Mouse (Mus musculus) myocyte (in vitro differentiated cells): Measurements from ENCODE around the gene Slc39a11.

Source experiments
- CEBPB ChIP-seq: IDR thresholded peaks from 2 replicates; pipeline ENCODE4 v1.6.1; 2011; ENCODE audit warnings: mild to moderate bottlenecking, moderate library complexity; ENCODE audit not compliant: poor library complexity, insufficient read depth, severe bottlenecking
- E2F4 ChIP-seq: IDR thresholded peaks from one replicate; pipeline ENCODE4 v1.6.1; 2011; ENCODE audit warnings: mild to moderate bottlenecking, control low read depth, moderate library complexity; ENCODE audit not compliant: insufficient read depth
- MAX ChIP-seq: IDR thresholded peaks from one replicate; pipeline ENCODE4 v1.6.1; 2011; ENCODE audit warnings: low read depth, mild to moderate bottlenecking, control low read depth
- MYOD1 ChIP-seq, 3 experiments: IDR thresholded peaks; one replicate each; pipeline ENCODE4 v1.6.1; 2011; ENCODE audit warnings: control low read depth in 2 of 3, low read depth in 2 of 3, mild to moderate bottlenecking in 2 of 3, moderate library complexity in 1 of 3; ENCODE audit not compliant: insufficient read length in 2 of 3, control insufficient read depth in 1 of 3
- POLR2A ChIP-seq: IDR thresholded peaks from one replicate; pipeline ENCODE4 v1.6.1; 2011; ENCODE audit warnings: low read depth, mild to moderate bottlenecking, control low read depth, moderate library complexity; ENCODE audit not compliant: insufficient read length
- POLR2AphosphoS2 ChIP-seq: IDR thresholded peaks from one replicate; pipeline ENCODE4 v1.6.1; 2011; ENCODE audit warnings: low read depth, control low read depth; ENCODE audit not compliant: insufficient read length
- TCF12 ChIP-seq: IDR thresholded peaks from one replicate; pipeline ENCODE4 v1.6.1; 2011; ENCODE audit warnings: mild to moderate bottlenecking, control low read depth; ENCODE audit not compliant: poor library complexity, insufficient read depth, severe bottlenecking
- TCF3 ChIP-seq: IDR thresholded peaks from one replicate; pipeline ENCODE4 v1.6.1; 2011; ENCODE audit warnings: low read depth, control low read depth; ENCODE audit not compliant: insufficient read length
- USF1 ChIP-seq: IDR thresholded peaks from one replicate; pipeline ENCODE4 v1.6.1; 2011; ENCODE audit warnings: low read depth, mild to moderate bottlenecking, control low read depth, moderate library complexity

- TF ChIP-seq TCF3, result no peak
- no peak for TF ChIP-seq POLR2A
- no peak for TF ChIP-seq TCF12
- TF ChIP-seq E2F4, result no peak
- TF ChIP-seq MYOD1 (IDR thresholded peaks at IDR 0.05; ENCODE audit: control insufficient read depth in 1 of 3, insufficient read length in 2 of 3, low read depth in 2 of 3), result no peak
- no peak for TF ChIP-seq CEBPB
- no peak for TF ChIP-seq USF1
- TF ChIP-seq MAX, result no peak
- no peak for TF ChIP-seq POLR2AphosphoS2
Observed at GRCm38 (mm10) chr11:113652516-113652915, 2.6 kb upstream of the Slc39a11 start.
